Mouse (Mus musculus): ENCODE data around the gene Ino80d. TPM values are rescaled to one million over a fixed set of nuclear protein-coding genes. Genes with fewer than 3 reads are reported as not detected.

Gene Ino80d
- polyA plus RNA-seq, 1 experiment from 2014 or later = 9.7 TPM

DNA sequence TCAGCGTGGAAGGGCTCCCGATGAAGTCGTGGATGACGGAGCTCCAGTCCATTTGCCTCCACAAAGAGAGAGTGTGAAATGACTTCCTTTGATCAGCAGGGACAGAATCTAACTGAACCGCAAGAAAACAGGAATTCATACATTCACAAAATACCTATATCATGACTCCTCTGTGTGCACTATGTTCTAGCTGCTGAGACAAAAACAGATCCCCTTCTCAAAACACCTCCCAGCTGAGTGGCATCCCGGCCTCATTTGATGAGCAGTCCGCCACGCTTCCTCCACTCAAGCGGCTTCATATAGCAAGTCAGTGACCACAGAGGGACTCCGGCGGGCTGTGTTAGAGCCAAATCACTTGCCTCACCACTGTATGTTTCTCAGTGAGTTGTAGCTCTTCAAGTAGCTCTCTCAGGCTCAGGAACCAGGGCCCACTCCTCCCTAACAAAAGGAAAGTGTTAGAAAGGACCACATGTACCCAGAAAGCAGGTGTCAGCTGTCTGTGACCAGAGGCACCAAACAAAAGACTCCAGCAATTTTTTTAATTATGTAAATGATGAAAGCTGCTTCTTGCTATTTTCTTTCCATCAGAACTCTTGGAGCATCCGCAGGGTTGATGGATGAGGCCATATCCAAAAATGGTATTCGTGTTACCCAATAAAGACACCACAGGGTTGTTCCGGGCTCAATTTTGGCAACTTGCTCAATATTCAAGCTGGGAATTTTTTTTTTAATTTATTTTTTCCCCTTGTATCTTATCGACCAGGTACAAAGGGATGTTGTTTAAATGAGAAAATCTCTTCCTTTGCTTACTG is 181.0 kb downstream of the Ino80d start:
- Histone ChIP-seq H3K27ac (replicated peaks) (no peak overlapping the region; the same call in 1 of the 2 replicates), H3K4me1 (peaks cover 21% of the 10 kb centered on the region), H3K36me3 (replicated peaks) (no peaks in the 10 kb centered on the region), H3K27me3 (replicated peaks; ENCODE audit: low read depth, poor library complexity, severe bottlenecking) (peaks cover 8% of the 10 kb centered on the region), H3K4me3 (no peak overlapping the region), H3K9me3 (no peaks in the 10 kb centered on the region)
- peak; percentile 21 for DNase-seq (ENCODE audit: low spot score)
- WGBS = 86% methylated on average over 15 of the region's 15 CpGs

DNA sequence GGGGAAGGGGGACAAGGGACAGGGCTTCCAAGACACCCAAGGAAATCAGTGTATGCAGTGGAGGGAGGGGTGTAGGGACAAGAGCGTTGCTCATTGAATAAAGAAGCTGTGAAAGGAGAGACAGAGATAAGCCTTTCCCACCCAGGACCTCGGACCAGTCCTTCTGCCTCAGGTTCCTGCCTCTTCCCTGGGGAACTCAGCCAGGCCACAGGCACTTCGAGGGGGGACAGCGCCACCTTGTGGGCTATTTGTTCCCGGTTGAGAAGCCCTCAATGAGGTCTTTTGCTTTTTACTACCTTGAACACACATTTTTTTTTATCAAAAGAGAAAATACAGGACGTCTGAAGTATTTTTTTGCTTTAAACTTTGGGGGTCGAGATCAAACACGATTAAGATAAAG is 185.0 kb downstream of the Ino80d start:
- 2% methylated on average over 8 of the region's 8 CpGs for WGBS
- Histone ChIP-seq H3K27me3 (replicated peaks; ENCODE audit: low read depth, poor library complexity, severe bottlenecking) (peaks cover 16% of the 10 kb centered on the region), H3K36me3 (replicated peaks) (no peaks in the 10 kb centered on the region), H3K27ac (replicated peaks) (no peak overlapping the region), H3K9me3 (no peaks in the 10 kb centered on the region), H3K4me3 (no peak overlapping the region), H3K4me1 (peaks cover 10% of the 10 kb centered on the region)
- DNase-seq (ENCODE audit: low spot score) = peak; percentile 81

DNA sequence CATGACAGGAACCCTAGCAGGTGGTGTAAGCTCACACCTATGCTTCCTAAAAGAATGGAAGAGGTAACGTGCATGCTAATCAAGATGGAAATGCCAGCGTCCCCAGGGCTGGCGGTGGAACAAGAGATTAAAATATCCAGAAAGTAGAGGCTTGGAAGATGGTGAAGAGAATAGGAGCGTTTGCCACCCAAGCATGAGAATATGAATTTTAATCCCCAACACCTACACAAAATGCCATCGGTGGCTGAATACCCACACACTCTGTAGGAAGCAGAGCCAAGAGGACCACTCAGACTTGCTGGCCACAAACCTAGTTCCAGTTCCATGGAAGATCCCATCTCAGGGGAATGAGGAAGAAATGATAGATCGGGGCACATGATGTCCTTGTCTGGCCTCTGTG is 195.2 kb downstream of the Ino80d start:
- H3K27ac ChIP-seq (replicated peaks) = no peak overlapping the region
- no peaks in the 10 kb centered on the region for H3K9me3 ChIP-seq
- H3K4me3 ChIP-seq = no peak overlapping the region
- WGBS = 90% methylated on average over 6 of the region's 6 CpGs
- H3K4me1 ChIP-seq = no peaks in the 10 kb centered on the region
- no peaks in the 10 kb centered on the region for H3K36me3 ChIP-seq (replicated peaks)
- no peak for DNase-seq (ENCODE audit: low spot score)
- no peaks in the 10 kb centered on the region for H3K27me3 ChIP-seq (replicated peaks; ENCODE audit: low read depth, poor library complexity, severe bottlenecking)

DNA sequence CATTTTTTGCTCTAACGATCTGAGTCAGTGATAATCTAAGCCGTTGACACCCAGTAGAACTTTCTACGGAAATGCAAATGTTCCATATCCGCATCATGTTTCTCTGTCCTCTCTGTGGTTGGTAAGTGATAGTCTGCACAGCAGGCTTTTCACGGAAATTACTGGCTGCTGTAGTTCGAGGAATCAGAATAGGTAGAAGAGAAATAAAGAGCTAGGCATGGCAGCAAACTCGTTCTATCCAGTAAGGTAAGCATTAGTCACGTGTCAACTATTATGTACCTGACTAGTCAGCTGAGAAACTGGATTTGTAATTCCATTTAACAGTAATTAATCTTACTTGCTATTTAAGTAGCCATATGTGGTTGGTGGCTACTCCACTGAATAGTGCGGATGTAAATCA is 197.9 kb downstream of the Ino80d start:
- no peaks in the 10 kb centered on the region for H3K27me3 ChIP-seq (replicated peaks; ENCODE audit: low read depth, poor library complexity, severe bottlenecking)
- no peak for DNase-seq (ENCODE audit: low spot score)
- H3K9me3 ChIP-seq = no peaks in the 10 kb centered on the region
- peaks cover under 1% of the 10 kb centered on the region for H3K4me1 ChIP-seq
- no peak overlapping the region for H3K4me3 ChIP-seq
- no peaks in the 10 kb centered on the region for H3K36me3 ChIP-seq (replicated peaks)
- 87% methylated on average over 9 of the region's 9 CpGs for WGBS
- H3K27ac ChIP-seq (replicated peaks) = no peak overlapping the region

DNA sequence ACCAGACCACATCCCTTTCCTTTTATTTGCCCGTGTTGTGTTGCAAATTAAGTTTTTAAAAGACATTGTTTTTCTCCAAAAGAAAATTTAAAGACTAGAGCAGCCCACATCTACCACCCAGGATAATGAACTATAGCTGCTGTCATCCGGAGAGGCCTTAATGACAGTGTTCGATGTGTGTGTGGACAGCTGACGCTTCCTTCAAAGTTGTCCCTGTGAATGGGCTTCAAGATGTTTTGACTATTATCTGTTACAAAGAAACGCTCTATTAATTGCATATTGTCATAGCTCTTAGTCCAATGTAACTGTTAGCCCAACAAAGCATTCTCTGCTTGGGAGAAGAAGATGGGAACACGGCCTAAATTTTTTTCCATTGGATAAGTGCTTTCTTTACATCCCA is 200.0 kb downstream of the Ino80d start:
- Histone ChIP-seq H3K36me3 (replicated peaks) (no peaks in the 10 kb centered on the region), H3K9me3 (no peaks in the 10 kb centered on the region), H3K4me3 (no peak overlapping the region), H3K4me1 (peaks cover 20% of the 10 kb centered on the region), H3K27me3 (replicated peaks; ENCODE audit: low read depth, poor library complexity, severe bottlenecking) (no peaks in the 10 kb centered on the region), H3K27ac (replicated peaks) (no peak overlapping the region)
- no peak for DNase-seq (ENCODE audit: low spot score)
- WGBS = 84% methylated on average over 6 of the region's 6 CpGs

DNA sequence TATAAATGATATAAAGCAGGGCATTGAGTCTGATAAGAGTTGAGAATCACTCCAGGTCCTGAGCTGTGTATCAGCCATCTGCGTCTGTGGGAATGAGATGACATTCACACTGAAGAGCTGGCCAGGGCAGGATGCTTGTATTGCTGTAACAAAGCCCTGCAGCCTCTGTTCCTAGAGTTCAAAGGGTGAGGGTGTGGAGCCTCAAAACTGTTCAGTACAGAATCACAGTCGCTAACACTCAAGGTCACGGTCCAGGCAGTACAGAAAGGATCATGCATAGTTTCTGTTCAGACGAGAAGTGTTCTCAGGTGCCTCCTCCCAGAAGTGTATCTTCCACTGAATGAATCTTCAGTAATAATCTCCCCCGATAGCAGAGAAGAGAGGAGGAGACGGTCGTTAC is 203.0 kb downstream of the Ino80d start:
- no peaks in the 10 kb centered on the region for H3K27me3 ChIP-seq (replicated peaks; ENCODE audit: low read depth, poor library complexity, severe bottlenecking)
- 67% methylated on average over 7 of the region's 7 CpGs for WGBS

DNA sequence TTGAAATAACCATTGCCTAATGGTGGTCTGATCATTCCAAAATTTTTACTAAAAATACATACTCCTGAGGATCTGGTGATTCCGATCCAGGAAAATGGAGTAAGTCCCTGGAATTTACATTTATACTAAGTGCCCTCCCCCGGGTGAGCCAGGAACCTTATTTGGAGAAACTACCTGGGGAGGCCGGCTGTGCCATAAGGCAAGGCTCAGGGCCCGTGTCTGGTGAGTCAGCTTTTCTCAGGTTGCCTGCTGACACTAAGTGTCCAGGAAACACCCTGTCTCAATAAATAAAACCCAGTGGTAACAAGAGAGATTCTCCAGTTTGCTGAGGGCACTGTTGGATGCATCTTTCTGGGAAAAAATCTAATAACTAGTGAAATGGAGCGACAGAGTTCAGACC is 205.3 kb downstream of the Ino80d start:
- no peaks in the 10 kb centered on the region for H3K36me3 ChIP-seq (replicated peaks)
- peaks cover 49% of the 10 kb centered on the region for H3K4me1 ChIP-seq
- peak; percentile 8 for DNase-seq (ENCODE audit: low spot score)
- no peak overlapping the region for H3K4me3 ChIP-seq
- no peaks in the 10 kb centered on the region for H3K27me3 ChIP-seq (replicated peaks; ENCODE audit: low read depth, poor library complexity, severe bottlenecking)
- H3K27ac ChIP-seq (replicated peaks) = peak overlapping the region; percentile 59
- 79% methylated on average over 5 of the region's 5 CpGs for WGBS
- H3K9me3 ChIP-seq = no peaks in the 10 kb centered on the region

More for the DNA sequence above, 203.0 kb downstream of the Ino80d start:
- no peak overlapping the region for H3K4me3 ChIP-seq
- DNase-seq (ENCODE audit: low spot score) = peak; percentile 6
- H3K27ac ChIP-seq (replicated peaks) = no peak overlapping the region
- no peaks in the 10 kb centered on the region for H3K9me3 ChIP-seq
- no peaks in the 10 kb centered on the region for H3K36me3 ChIP-seq (replicated peaks)
- H3K4me1 ChIP-seq = peaks cover 34% of the 10 kb centered on the region

DNA sequence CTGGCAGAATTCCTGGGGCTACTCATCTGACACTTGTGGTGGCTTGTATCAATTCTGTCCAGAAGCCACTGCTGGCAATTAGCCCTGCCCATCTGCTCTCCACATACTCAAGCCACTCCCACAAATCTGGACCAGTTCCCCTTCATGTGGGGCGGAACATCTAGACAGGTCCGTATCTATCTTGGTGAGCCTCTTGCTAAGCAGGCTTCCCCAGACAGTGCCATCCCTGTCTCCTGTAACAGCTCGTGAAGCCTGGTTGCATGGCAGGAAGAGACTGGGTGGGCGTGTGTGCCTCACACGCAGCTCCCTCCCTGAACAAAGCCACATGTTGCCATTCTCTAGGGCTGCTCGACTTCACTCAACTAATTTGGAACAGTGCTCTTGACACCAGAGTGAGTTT is 206.0 kb downstream of the Ino80d start:
- Histone ChIP-seq H3K27me3 (replicated peaks; ENCODE audit: low read depth, poor library complexity, severe bottlenecking) (no peaks in the 10 kb centered on the region), H3K4me3 (no peak overlapping the region), H3K9me3 (no peaks in the 10 kb centered on the region), H3K27ac (replicated peaks) (peak overlapping the region; percentile 59), H3K36me3 (replicated peaks) (no peaks in the 10 kb centered on the region), H3K4me1 (peaks cover 49% of the 10 kb centered on the region)
- 49% methylated on average over 6 of the region's 6 CpGs for WGBS
- peak; percentile 35 for DNase-seq (ENCODE audit: low spot score)

Small RNA genes lying within 50 kb of the gene (microRNA-seq; reads per million reads assigned to microRNA genes)
- gene Gm24557 = not detected
- gene Gm44468 = not detected

Other genes with a start within 250 kb of the Ino80d start
- 653 and 654 TPM in 2 replicates for gene Eef1b2, start 62.2 kb upstream of the Ino80d start, polyA plus RNA-seq (2016; fragmentation: Nextera tagmentation; extraction: Ambion mirVana)
- gene Ndufs1, start 62.2 kb upstream of the Ino80d start, polyA plus RNA-seq (2016; fragmentation: Nextera tagmentation; extraction: Ambion mirVana) = 142 and 149 TPM in 2 replicates
- gene Gpr1, start 99.9 kb upstream of the Ino80d start, polyA plus RNA-seq (2016; fragmentation: Nextera tagmentation; extraction: Ambion mirVana) = 0.10 and 0.12 TPM in 2 replicates
- gene Zdbf2, start 158.6 kb upstream of the Ino80d start, polyA plus RNA-seq (2016; fragmentation: Nextera tagmentation; extraction: Ambion mirVana) = 18.8 and 21.0 TPM in 2 replicates

Measured in embryonic facial prominence, embryonic 10.5 days (tissue).